Mouse (Mus musculus) thymus, postnatal 25 days (tissue): ENCODE data around the gene Lgals1.

Source experiments
- DNase-seq: peaks from one replicate; pipeline ENCODE4 v3.0.0; 2022

The Lgals1 gene

DNA sequence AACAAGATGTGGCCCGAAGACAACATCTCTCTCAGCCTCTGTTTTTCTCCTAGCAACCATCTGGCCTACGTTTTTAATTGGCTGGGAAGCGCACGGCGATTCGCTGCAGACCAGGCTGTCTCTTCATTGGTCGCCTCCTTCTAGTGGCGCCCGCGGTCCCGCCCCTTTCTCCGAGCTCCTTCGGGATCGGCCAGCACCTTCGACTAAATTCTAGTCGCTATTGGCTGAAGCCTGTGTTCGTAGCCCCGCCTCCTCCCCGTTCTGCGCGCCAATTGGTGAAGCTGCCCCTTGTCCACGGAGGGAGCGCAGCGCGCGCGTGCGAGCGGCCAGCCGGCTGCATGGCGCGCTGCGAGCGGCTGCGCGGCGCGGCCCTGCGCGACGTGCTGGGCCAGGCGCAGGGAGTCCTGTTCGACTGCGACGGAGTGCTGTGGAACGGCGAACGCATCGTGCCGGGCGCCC is 12.9 kb upstream of the Lgals1 start, which contains the start of gene Pdxp:
Pdxp (plus strand) TSS at position 288 of the 459 bp plus-strand sequence.
- peak; percentile 97 for DNase-seq

GRCm38 (mm10) chr15:78914091-78914822 is 12.3 kb upstream of the Lgals1 start:
- DNase-seq: no peak

GRCm38 (mm10) chr15:78914823-78915659 is 11.5 kb upstream of the Lgals1 start:
- no peak for DNase-seq

GRCm38 (mm10) chr15:78915660-78916017 is 10.9 kb upstream of the Lgals1 start:
- peak; percentile 77 for DNase-seq

DNA sequence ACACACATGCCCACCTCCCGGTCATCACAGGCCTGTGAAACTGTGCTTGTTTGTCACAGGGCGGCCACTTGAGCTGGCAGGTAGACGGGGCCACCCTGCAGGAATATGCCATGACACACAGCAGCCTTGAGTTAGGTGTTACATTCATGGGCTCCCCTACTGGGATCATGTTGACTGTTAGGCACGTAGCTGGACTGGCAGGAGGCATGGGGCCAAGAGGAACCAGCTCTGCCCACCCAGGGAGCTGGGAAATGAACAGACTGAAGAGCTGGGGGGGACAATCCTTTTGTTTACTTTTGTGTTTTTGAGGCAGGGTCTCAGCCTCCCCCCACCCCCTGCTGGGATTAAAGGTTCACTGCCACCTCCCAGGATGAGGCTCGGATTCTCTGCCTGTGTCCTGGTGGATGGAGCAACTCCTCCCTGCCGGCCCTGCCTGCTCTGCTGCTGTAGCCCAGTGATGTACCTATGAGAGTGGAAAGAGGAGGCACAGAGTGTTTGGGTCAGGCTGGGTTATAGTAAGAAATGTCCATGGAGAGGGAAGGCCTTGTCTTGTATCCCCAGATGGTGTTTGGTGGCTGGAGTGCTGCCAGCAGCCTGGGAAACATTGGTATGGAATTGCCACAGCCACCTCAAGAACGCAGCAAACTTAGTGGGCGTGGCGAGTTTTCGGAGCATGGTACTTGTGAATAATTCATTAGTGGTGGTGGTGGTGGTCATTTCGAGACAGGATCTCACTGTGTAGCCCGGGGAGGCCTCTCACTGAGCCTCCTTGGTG is 10.3 kb upstream of the Lgals1 start:
- DNase-seq: no peak

DNA sequence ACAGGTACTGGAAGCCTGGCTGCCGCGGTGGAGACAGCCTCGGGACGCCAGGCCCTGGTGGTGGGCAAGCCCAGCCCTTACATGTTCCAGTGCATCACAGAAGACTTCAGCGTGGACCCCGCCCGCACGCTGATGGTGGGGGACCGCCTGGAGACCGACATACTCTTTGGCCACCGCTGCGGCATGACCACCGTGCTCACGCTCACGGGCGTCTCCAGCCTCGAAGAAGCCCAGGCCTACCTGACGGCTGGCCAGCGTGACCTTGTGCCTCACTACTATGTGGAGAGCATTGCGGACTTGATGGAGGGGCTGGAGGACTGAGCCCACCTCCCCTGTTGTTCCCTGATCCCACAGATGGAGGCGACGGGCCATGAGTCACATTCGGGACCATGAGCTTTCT is 8.4 kb upstream of the Lgals1 start:
- no peak for DNase-seq

DNA sequence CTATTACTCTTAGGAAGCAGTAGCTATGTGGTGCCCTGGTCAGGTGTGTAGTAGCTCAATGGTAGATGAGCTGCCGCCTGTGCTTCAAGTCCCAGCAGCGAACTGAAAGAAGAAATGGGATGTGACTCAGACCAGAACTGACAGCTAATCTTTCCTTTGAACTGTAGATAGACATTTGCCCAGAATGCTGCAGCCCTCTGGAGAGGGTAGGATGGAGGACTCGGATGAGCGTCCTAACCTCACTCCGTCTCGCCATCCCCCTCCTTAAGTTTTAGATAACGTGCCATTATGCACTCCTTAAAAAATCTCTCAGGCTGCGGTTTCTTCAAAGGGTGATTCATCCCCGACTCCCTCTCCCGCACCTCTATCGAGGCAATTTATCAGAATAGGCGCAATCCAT is 6.6 kb upstream of the Lgals1 start:
- DNase-seq: no peak

GRCm38 (mm10) chr15:78922700-78923099 is 3.8 kb upstream of the Lgals1 start:
- peak; percentile 39 for DNase-seq

- DNase-seq: peak; percentile 79
Measured at GRCm38 (mm10) chr15:78923585-78923984, 2.9 kb upstream of the Lgals1 start.

DNA sequence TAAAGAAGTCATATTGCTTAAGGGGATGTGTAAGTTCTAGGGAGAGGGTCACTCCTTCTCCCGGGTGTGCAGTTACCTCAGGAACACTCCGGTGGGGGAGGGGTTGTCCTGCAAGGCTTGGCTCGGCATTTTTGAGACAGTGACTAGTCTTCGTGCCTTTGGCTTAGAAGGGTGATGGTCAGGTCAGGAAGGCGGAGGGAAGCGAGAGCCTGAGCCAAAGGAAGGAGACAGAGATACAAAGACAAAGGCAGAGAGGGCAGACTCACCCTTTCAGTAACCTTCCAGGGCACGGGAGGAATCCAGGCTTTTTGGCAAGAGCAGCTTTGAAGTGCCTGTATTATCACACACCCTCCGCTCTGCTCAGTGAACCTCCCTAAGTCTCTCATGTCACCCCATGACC is 1.4 kb upstream of the Lgals1 start:
- no peak for DNase-seq

- DNase-seq: peak; percentile 51
Measured at GRCm38 (mm10) chr15:78927021-78927787, 679 bp downstream of the Lgals1 start.

DNA sequence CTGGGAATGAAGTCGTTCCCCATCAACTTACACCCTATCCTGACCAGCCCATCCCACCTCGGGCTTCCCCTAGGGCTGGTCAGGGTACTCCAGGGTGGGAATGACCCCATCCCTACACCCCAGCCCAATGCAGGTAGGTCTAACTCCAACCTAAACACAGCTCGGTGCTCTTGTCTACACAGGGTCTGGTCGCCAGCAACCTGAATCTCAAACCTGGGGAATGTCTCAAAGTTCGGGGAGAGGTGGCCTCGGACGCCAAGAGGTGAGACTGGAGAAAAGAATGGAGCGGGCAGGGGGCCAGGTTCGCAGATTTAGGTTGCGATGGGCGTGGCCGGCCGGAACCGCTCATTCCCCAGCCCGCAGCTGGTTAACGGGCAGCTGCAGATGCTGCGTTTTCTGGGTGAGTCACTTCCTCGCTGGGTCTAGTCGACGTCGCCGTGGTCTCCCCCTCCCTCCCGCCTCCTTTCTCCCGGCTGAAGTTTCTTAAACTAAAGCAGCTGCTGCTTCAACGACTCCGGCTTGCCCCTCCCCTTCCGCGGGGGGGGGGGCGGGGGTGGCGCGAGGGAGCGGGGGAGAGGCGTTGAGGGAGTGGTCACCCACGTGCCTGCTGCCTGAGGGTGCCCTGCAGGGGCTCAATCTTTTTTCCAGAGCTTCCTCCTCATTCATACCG is 1.4 kb downstream of the Lgals1 start:
- DNase-seq: peak; percentile 88

DNA sequence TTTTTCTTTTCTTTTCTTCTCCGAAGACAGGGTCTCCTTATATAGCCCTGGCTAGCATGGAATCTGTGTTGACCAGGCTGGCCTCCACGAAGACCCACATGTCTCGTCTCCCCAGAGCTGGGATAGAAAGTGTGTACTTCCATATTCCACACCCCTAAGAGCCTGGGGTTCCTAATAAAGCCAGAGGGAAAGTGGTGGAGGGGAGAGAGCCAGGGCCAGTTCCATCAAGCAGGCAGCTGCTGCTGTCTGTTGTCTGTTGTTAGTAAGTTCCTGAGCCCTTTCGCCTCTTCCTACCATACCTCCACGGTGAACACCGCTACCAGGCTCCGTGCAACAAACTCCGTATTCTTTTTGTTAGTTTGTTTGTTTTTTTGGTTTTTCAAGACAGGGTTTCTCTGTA is 2.0 kb downstream of the Lgals1 start:
- DNase-seq: no peak

DNA sequence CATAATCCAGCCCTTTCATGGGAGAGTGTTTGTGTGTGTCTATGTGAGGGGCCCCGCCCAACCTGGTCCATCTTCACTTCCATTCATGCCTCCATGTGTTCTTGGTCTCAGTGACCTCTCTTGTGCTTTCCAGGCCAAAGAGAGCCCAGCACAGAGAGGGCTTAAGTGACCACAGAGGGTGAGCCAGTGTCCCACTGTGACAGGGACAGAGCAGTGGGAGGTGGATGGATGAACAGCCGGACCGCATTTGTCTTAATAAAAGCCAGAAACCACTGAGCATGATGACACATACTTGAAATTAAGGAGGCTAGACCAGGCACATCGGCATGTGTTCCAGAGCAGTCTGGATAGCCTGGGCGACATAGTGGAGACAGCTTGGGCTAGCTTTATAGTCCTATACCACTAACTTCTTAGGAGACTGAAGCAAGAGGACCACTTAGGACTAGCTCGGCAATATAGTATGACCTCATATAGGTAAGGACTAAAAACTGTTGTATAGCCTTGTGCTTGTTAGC is 3.7 kb downstream of the Lgals1 start:
- no peak for DNase-seq

- no peak for DNase-seq
Measured at GRCm38 (mm10) chr15:78930801-78931426, 4.4 kb downstream of the Lgals1 start.

DNA sequence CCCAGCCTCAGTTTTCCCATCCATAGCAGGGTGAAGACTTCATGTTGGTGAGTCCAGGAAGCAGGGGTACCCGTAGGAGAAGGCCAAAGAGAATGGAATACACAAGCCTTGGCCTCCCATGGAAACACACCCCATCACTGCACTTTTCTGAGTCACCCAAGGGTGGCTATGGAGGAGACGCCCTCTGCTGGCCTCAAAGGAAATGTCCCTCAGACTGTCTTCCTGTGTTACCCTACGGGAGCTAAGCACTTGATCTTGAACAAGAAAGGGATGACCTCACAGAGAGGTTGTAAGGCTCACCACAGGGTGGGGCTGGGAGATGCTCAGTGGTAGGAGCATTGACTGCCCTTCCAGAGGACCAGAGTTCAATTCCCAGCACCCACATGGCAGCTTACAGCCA is 5.1 kb downstream of the Lgals1 start:
- peak; percentile 78 for DNase-seq

DNA sequence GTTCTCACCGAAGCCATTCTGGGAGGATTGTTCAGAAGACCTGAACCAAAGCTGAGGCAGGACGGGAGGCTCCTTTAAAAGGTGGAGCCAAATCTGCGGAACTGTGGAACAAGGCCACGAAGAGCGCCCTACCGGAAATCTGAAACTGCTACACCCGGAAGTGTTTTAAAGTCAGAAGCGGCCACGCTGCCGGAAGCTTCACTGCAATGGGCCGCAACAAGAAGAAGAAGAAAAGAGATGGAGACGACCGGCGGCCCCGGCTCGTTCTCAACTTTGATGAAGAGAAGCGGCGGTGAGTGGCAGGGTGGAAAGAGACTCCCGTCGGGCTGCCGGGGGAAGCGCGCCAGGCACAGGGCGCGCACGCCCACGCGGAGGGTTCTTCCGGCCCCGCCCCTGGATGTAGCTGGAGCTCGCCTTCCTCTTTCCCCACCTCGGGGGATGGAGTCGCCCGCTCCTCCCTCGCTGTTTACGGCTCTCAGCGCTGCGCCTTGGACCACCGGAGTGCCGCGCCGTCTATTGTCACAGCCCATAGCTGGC is 8.3 kb downstream of the Lgals1 start, which contains the start of gene Nol12:
Nol12 (plus strand) TSS at position 150 of the 537 bp plus-strand sequence.
- peak; percentile 84 for DNase-seq

GRCm38 (mm10) chr15:78936403-78936802 is 9.9 kb downstream of the Lgals1 start:
- DNase-seq: no peak

GRCm38 (mm10) chr15:78937311-78937710 is 10.8 kb downstream of the Lgals1 start:
- DNase-seq: no peak

GRCm38 (mm10) chr15:78937963-78938362 is 11.4 kb downstream of the Lgals1 start:
- no peak for DNase-seq

DNA sequence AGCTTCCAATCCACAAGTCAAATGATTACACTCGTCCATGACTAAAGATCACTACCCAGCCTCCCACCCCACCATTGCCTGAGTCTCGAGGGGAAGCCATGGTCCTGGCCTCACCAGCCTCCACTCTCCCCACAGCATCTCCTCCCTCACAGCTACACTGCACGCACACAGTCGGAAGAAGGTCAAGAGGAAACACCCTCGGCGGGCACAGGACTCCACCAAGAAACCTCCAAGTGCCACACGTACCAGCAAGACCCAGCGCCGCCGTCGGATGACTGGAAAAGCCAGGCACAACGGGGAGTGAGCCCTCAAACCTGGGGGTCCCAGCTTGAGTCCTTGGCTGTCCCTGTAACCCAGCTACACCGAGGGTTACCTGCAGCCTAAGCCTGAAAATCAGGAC is 13.8 kb downstream of the Lgals1 start:
- no peak for DNase-seq
